Mouse (Mus musculus) olfactory bulb, adult 2 months (tissue): ENCODE measurements around the gene Ssc4d.

Source experiments
- CTCF ChIP-seq: fragments of 200-500 bp; IDR thresholded peaks from 2 replicates; pipeline ENCODE4 v1.5.1; 2012; ENCODE audit warnings: low read depth, mild to moderate bottlenecking, low read length, moderate library complexity; ENCODE audit not compliant: insufficient read depth
- POLR2A ChIP-seq: fragments of 200-500 bp; IDR thresholded peaks from 2 replicates; pipeline ENCODE4 v1.6.1; 2012; ENCODE audit warnings: mild to moderate bottlenecking, low read depth, low read length, moderate library complexity; ENCODE audit not compliant: insufficient read depth

DNA sequence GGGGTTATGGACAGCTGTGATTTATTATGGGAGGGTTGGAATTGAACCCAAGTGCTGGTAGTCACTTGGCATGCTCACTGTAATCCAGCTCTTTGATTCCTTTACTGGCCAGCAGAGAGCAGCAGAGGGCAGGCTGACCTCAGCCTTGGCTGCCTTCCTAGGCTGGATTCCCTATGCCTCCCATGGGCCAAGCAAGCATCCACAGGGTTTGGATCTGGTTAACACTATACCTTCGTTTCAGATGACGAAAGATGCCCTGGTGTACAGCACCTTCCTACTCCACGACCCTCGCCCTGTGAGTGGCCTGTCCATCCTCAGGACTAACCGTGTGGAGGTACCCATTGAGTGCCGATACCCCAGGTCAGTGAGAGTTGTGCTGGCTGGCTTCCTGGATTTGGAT, 8.1 kb upstream of the Ssc4d start:
- TF ChIP-seq CTCF (peak; percentile 36; the same call in 1 of the 2 replicates), POLR2A (no peak)
